Mouse (Mus musculus) layer of hippocampus, postnatal 10 days (tissue): ENCODE measurements around the gene Uxs1. TPM values are rescaled to one million over a fixed set of nuclear protein-coding genes. Genes with fewer than 3 reads are reported as not detected.

Experiments used
- DNase-seq, 2 experiments: peaks; one replicate each; pipeline ENCODE4 v3.0.0; 2021; ENCODE audit warnings: low spot score in 2 of 2
- total RNA-seq, 2 experiments: library from RNA; stranded (reverse); gene quantifications; 2 replicates each; pipeline ENCODE4 v1.2.3; 2021

Uxs1 gene
- total RNA-seq, 2 experiments from 2014 or later, result 29.0 to 31.0 TPM

GRCm38 (mm10) chr1:43803906-43804474 is 23.6 kb downstream of the Uxs1 start:
- DNase-seq, result no peak

DNA sequence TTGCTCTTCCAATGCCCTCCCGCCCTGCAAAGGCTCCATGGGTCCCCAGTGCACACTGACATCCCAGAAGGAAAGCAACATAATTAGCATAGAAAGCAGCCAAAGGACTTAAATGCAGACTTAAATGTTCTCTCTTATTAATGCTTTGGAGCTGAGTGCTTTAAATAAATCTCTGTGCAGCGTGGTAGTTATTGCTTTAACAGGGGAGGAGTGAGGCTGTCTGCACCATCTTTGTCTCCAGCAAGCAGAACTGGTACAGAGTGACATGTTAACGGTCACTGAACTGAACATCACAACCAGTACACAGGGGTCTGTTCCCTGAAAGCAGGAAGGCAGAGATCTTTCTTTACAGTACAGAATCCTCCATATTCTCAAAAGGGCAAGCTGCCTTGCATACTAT is 29.6 kb downstream of the Uxs1 start:
- DNase-seq, result no peak

- DNase-seq, result no peak
Observed at GRCm38 (mm10) chr1:43789765-43790164, 37.8 kb downstream of the Uxs1 start.

DNA sequence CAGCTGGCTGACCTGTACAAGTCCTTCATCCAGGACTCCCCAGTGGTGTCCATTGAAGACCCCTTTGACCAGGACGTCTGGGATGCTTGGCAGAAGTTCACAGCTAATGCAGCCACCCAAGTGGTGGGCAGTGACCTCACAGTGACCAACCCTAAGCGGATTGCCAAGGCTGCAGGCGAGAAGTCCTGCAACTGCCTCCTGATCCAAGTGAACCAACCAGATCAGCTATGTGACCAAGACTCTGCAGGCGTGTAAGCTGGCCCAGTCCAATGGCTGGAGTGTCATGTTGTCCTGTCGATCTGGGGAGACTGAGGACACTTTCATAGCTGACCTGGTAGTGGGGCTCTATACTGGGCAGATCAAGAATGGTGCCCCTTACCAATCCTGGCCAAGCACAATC is 40.9 kb downstream of the Uxs1 start:
- DNase-seq, result no peak

DNA sequence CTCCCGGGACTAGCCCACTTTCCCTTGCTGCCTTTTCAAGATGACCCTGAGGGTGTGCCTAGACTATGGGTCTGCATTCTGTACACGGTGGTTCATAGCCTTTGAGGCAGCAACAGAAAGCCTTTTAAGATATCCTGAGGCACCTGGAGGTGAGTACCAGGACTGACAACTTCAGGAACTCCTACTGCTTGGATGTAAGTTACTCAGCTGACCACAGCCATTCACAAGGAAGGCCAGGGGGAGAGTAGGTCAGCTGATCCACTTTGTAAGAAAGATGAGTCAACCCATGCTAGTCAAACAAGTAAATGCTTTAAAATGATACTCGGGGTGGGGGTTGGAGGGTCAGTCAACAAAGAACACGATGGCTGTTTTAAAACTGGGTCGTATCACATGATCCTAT is 42.3 kb downstream of the Uxs1 start:
- DNase-seq, result no peak

DNA sequence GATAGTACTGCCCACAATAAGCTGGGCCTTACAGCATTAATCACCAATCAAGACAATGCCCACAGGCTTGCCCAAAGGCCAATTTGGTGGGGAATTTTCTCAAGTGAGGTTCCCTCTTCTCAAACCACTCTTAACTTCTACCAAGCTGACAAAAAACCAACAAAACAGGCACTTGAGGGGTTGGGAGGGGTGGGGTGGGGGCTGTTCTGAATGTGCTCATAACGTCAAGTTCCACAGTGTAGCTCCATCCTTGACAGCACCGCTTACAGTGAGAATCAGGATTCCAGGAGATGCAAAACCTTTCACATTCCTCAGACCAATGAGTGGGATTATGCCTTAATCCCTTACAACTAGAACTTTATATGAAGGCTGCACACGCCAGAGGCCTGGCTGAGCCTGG is 44.4 kb downstream of the Uxs1 start:
- no peak for DNase-seq

- DNase-seq, result no peak
Observed at GRCm38 (mm10) chr1:43782680-43783079, 44.9 kb downstream of the Uxs1 start.

GRCm38 (mm10) chr1:43781672-43782071 is 45.9 kb downstream of the Uxs1 start:
- no peak for DNase-seq

DNA sequence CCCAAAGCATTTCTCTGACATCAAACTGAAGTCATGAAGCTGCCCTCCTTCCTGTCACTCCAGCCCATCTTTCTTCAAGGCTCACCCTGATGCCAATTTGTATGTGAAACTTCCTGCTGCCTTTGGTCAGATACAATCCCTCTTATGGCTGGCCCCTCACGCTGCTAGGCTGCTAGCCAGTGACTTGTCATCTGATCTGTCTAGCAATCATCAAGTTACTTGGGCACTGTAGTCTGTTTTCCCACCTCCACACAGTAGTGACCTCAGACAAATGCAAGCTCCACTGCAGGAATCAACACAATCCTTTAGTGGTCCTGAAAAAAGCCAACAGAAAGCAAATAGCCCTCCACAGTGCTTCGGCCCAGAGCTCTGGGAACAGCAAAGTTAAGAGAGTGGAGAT is 46.4 kb downstream of the Uxs1 start:
- DNase-seq, result no peak

DNA sequence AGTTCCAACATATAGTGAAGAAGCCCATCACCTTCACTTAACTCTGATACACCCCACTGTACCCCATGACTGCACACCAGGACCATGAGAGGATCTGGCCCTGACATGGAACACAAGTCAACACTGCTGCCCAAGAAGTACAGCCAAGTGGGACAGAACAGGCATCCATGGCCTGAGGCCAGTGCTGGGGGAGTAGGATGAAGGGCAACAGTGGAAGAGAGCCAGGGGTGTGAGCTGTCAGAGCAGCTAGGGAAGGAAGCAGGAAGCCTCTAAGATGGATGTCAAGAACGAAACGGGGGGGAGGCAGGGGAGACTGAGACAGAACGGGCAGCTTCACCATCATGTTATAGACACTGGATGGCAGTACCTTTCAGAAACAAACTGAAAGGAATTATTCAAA is 51.5 kb downstream of the Uxs1 start:
- no peak for DNase-seq

DNA sequence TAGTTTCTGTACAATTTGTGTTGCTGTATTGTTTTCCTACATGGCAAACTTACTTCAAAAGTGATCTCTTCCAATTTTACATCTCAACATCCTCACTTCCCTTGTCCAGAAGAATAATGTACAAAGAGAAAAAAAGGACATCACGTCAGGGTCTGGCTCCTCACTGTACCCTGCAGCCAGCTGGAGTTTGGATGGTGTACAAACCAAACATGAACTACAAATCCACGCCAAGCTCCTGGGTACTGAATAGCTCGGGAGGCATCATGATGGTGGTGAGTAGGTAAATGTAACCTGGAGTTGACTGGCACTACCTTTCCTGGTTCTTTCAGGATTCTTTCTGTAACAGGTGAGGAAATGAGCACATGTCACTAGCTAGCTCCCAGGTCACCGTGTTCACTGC is 53.5 kb downstream of the Uxs1 start:
- DNase-seq, result no peak

- no peak for DNase-seq
Observed at GRCm38 (mm10) chr1:43772694-43773093, 54.9 kb downstream of the Uxs1 start.

DNA sequence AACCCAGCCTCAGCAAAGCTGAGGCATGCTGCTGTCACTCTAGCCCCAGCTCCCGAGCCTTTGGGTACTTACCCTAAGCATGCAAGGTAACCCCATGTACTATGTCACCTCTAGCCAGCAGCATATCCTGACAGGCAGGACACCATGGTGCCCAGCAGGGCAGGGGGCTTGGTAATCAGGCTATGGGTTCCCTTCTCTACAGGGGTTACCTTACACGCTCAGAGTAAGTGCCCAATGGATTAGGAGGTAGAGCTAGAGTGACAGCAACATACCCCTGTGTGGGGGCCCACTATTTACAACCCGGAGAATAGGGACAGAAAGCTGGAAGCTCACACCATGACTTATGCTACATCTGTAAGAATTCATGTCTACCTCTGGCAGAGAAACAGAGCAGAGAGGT is 57.6 kb downstream of the Uxs1 start:
- DNase-seq, result no peak

DNA sequence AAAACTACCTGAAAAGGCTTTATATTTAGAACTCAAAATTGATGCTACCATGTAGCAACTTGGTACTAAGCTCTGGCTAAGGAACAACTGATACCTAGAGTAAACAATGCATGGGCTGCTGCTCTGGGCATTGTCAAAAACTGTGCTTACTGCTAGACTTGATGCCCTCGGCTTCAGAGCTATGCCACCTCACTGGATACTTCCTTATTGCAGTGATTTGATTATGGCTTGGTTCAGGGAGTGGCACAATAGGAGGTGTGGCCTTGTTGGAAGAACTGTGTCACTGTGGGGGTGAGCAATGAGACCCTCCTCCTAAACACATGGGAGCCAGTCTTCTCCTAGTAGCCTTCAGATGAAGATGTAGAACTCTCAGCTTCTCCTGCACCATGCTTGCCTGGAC is 58.3 kb downstream of the Uxs1 start:
- no peak for DNase-seq

DNA sequence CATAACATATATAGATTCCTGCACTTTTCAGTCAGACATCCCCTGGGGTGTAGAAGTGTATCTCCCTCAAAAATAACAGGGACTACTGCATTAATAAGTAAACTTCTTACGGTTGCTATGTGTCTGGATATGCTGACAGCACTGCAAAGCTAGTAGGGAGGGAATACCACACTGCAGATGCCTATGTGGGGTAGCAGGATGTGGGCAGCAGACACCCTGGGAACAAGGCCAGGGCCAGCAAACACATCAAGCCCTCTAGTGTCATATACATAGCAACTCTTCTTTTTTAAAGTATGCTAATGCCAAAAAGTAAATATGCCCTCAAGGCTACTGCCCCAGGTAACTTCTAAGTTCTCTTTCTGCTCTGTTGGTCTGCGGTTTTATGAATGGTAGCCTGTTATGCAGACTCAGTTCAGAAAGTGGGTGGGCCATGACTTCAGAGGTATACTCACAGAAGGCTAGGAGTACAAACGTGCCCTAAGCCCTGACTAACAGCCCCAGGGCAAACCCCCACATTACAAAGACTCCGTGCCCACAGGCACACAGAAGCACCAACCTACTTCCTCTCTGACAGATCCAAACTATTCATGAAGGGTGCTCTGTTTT is 59.1 kb downstream of the Uxs1 start:
- DNase-seq, result no peak

DNA sequence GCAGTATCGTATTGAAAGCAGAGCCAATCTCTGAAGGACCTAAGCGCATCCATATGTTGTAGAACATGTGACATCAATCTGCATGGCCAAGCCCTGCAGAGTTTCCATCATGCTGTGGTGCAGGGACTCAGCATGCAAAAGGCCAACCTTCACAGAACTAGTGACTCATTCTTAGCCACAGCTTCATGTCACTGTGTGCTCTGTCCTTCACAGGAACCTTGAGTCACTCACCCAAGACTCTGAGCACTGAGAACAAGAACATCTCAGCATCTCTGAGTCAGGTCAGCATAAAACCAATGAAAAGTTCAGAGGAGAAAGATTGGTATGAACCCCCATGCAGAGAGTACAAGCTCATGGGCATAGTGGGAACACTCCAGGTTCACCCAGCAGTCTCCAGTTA is 61.3 kb downstream of the Uxs1 start:
- no peak for DNase-seq

DNA sequence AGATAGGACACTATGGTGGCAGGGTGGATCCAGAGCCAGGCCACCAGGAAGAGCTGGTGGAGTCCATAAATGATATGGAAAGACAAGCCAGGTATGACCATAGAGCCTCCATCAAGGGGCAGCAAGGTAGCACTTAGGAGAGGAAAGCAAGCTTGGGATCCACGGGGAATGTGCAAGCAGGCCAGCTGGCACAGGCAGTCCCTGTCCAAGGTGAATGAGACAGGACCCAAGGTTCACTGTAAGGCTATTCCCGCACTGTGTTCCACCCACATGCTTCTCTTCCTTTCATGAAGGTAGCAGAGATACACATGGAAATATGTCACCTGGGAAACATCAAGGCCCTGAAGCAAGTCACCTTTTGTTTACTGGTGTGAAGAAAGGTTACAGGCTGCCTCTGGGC is 63.1 kb downstream of the Uxs1 start:
- no peak for DNase-seq

GRCm38 (mm10) chr1:43760085-43760484 is 67.5 kb downstream of the Uxs1 start:
- no peak for DNase-seq

GRCm38 (mm10) chr1:43754448-43755312 is 72.9 kb downstream of the Uxs1 start:
- DNase-seq, result no peak

DNA sequence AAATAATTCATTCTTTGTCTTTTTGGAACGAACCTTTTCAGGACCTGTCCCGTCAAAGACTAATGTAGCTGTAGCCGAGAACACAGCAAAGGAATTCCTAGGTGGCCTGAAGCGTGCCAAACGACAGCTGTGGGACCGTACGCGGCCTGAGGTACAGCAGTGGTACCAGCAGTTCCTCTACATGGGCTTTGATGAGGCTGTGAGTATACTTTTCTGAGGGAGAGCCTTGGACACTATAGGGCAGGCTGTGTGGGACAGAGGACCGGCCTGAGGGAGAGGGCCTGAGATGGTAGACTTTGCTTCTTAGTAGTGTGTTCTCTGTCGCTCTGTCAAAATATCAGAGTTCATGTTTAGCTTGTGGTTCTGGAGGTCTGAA is 89.1 kb downstream of the Uxs1 start:
- DNase-seq, result no peak

DNA sequence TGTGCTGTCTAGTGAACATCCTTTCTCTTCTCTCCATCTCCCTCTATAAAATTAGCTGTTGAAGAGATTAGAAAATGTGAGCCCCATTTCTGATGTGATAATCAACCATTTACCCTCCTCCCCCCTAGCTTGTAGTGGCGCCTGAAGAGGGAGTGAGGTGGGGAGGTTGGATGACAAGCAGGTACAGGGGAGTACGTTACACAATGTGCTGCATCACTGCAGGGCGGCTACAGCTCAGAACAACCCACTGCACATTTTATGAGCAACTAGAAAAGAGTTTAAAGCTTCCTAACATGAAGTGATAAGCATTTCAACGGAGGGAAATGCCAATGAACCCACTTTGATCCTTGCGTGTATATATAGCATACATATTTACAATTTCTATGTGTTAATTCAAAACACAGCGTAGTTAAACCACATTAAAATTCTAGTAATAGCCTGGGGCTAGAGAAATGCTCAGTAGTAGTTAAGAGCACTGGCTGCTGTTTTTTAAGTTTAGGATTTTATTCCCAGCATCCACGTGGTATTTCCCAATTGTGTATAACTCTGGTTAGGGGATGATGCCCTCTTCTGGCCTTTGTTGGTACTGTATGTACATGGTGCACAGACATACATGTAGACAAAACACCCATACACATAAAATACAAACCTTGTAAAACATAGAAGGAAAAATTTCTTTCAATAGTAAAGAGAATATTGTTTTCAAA is 89.6 kb downstream of the Uxs1 start:
- peak; percentile 80 for DNase-seq

- DNase-seq, result no peak
Observed at GRCm38 (mm10) chr1:43732657-43733056, 94.9 kb downstream of the Uxs1 start.
